Mouse (Mus musculus): ENCODE measurements around the gene Abcg4.

Gene Abcg4

DNA sequence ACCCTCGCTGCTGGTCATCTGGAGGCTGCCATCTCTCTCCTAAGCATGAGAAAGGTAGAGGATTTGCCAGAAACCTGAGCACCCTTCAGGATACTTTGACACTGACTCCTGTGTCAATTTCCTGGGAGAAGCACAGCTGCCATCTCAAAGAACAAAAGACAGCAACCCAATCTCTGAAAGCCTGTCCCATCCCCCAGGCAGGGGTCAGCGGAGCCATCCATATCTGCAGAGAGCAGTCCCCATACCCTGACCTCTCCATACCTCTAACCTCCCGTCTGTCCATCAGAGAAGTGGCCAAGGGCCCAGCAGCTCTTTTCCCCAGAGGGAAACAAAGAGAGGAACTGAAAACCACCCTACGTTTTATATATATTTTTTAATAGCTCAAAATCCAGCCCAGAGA is 51.8 kb downstream of the Abcg4 start:
- no peak for DNase-seq

DNA sequence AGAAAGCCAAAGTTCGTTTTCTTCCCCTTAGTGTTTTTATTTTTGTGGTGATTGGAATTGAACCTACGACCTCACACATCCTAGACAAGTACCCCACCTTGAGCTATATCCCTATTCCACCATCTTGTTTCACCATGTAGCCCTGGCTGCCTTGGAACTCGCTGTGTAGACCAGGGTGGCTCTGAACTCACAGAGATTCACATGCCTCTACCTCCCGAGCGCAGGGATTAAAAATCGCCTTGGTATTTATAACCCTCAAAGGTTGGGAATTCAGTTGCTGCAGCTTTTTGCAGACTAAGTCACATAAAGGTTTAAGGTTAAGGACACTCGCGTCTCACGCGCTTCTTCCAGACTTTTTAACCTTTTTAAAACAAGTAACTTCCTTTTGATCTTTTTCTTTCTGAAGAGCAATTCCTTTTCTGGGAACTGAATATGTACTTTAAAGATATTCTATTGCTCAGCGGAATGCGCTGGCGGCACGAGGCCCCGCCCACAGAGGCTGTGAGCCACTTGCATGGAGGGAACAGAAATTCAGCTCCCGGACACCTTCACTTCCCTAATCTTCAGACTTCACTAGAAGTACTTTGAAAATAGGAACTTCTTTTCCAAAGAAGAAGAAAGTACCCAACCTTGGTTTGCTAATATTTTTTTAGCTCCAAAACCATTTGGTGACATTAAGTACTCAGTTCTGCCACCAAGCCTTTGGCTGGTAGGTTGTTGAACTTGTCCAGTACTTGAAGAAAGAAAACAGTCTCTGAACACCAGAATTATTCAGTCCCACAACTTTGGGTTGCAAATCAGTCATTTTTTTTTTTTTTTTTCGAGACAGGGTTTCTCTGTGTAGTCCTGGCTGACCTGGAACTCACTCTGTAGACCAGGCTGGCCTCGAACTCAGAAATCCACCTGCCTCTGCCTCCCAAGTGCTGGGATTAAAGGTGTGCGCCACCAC is 53.7 kb downstream of the Abcg4 start:
- DNase-seq = peak; percentile 61

DNA sequence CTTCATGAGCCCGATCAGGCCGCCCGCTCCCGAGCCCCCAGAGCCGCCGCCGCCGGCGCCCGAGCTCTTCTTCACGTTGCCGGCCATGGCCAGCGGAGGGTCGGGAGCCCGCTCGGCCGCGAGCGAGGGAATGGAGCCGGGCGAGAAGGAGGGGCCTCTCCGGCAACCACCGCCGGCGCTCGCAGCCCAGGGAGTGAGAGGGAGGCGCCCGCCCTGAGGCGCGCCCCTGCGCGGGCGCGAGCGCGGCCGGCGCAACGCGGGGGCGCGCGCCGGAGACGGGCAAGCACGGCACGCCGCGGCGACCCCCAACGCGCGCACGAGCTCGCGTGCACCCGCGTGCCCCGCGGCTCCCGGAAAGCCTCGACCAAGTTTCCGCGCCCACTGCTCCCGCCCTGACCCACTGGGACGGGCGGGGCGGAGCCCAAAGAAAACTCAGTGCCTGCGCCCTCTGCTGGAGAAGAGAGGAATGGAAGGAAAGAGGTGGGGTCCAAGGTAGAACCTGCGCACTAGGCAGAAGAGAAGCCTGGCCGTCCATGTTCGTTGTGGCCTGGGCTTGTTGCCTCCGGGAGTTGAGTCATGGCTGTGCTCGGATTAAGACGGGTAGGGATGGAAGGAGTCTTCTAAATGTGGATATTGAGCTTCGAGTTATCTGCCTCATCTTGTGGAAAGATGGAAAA is 54.5 kb downstream of the Abcg4 start, which contains the start of gene Cbl:
Gene Cbl, minus strand, starts transcription at position 248 of the 677 bp plus-strand sequence.
- DNase-seq = peak; percentile 99

DNA sequence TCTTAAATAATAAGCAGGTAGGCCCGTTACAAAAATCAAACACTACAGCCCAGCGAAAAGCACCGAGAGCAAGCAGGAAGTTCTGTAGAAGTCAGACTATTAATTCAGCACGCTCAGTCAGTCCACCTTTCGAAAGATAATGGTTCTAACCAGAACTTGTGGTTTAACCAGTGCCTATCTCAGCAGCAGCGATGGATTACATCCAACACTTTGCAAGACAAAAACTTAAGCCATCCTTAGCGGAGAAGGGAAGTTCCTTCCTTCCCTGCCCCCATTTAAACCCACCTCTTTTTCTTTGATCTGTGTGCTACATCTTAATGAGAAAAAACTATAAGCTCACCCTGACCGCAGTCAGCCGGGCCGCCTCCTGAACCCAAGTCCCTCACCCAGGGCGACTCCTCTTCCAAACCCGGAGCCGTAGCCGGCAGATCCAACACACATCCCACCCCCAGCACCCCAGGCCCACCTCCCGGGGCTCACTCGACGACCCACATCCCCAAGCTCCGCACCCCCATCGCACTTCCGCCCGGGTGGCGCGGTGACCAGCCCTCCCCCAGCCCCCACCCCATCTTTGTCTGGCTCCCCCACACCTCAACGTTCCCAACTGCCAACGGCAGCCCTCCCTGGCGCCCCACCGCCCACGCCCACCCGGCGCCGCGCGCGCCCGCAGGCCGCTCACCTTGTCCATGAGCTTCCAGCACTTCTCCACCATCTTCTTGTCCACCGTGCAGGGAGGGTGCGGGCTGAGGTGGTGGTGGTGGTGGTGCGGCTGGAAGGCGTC is 55.2 kb downstream of the Abcg4 start:
- DNase-seq = peak; percentile 45

DNA sequence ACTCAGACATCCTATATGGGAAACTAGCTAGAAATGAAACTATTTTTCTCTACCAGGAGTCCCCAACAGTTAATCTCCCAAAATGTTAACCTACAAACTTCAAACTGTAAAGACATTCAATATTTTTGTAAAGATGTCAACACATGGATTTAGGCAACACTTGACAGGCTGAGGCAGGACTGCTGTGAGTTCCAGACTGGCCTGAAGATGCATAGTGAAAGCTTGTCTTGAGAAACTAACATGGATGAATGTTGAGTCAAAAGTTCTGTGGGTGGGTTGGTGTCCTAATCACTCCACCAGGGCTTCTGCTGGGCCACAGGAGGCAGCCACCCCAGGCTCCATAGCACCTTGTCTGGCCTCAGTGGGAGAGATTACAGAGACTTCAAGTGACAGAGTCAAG is 56.8 kb downstream of the Abcg4 start:
- no peak for DNase-seq

DNA sequence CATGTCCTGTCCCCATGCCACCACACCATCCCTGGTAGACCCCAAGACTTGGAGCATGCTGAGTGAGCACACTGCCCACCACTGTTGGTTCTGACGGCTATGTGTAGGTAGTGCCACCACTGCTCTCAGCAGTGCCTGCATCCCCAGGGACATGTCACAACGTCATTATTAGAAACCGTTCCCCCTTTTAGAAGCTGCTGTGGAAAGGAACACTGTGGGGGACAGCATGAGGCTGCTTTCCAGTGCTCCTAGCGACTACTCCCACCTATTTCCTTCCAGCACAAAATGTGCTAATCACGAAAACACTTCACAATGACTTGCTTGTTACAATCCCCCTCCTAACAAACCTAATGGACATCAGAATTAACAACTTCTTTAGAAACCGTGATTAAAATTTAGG is 62.4 kb downstream of the Abcg4 start:
- DNase-seq = no peak

Measured in kidney, adult 18-20 months (tissue).